Mouse (Mus musculus): ENCODE results near the gene Ifih1.

GRCm38 (mm10) chr2:62606205-62606604, 39.9 kb downstream of the Ifih1 start:
- TF ChIP-seq CTCF (IDR thresholded peaks at IDR 0.05; ENCODE audit: borderline replicate concordance, insufficient read depth, low read length) = no peak
- no peak for TF ChIP-seq POLR2A (IDR thresholded peaks at IDR 0.05; ENCODE audit: low read depth, low read length)

All from embryonic fibroblast, embryonic 13.5 days (primary cell).